Mouse (Mus musculus) liver, embryonic 14.5 days (tissue): ENCODE results near the gene Plpp3. TPM values are rescaled to one million over a fixed set of nuclear protein-coding genes. Genes with fewer than 3 reads are reported as not detected.
A peak's percentile ranks its signal among the peaks of the same experiment; 100 is the strongest.

Source experiments
- ATAC-seq: fragments of 200-750 bp; cut with Nextera tagmentation; 2 replicates; pipeline ENCODE4 v1.8.0; 2017; ENCODE audit warnings: moderate number of reproducible peaks, mild to moderate bottlenecking, moderate library complexity; ENCODE audit not compliant: insufficient read depth
- DNase-seq, 3 experiments: peaks; one replicate each; pipeline ENCODE4 v3.0.0-alpha.2; 2012 to 2013; ENCODE audit warnings: low read depth in 3 of 3, low spot score in 3 of 3
- H3K27ac ChIP-seq: fragments of 300-500 bp; sonication (generic); 2 replicates; pipeline ENCODE4 v1.5.1; 2014; ENCODE audit warnings: moderate library complexity, mild to moderate bottlenecking, control low read depth, inconsistent platforms
- H3K27me3 ChIP-seq: fragments of 300-500 bp; sonication (generic); 2 replicates; pipeline ENCODE4 v1.6.1; 2014; ENCODE audit warnings: mild to moderate bottlenecking, low read length, moderate library complexity; ENCODE audit not compliant: control insufficient read depth, insufficient read depth
- H3K36me3 ChIP-seq: fragments of 300-500 bp; sonication (generic); replicated peaks from 2 replicates; pipeline ENCODE4 v1.6.1; 2014; ENCODE audit warnings: low read depth; ENCODE audit not compliant: control insufficient read depth, insufficient read depth
- H3K4me1 ChIP-seq, 2 experiments: fragments of 200-500 bp in 1 of 2; fragments of 300-500 bp in 1 of 2; sonication (generic) in 1 of 2; replicated peaks; 2 replicates each; pipeline ENCODE4 v1.6.1; 2012 to 2014; ENCODE audit warnings: antibody characterized with exemption in 1 of 2, inconsistent platforms in 1 of 2, low read length in 1 of 2; ENCODE audit not compliant: control insufficient read depth in 2 of 2, insufficient read depth in 2 of 2
- H3K4me2 ChIP-seq: fragments of 300-500 bp; sonication (generic); 2 replicates; pipeline ENCODE4 v1.6.1; 2014; ENCODE audit warnings: low read depth, mild to moderate bottlenecking, control low read depth, moderate library complexity
- H3K4me3 ChIP-seq, 2 experiments: fragments of 200-500 bp in 1 of 2; fragments of 300-500 bp in 1 of 2; sonication (generic) in 1 of 2; 2 replicates each; pipeline ENCODE4 v1.5.1; 2012 to 2014; ENCODE audit warnings: low read depth in 2 of 2, low read length in 2 of 2, mild to moderate bottlenecking in 2 of 2, control low read depth in 1 of 2, inconsistent platforms in 1 of 2, moderate library complexity in 1 of 2; ENCODE audit not compliant: insufficient read depth in 1 of 2
- H3K9ac ChIP-seq: fragments of 300-500 bp; sonication (generic); replicated peaks from 2 replicates; pipeline ENCODE4 v1.6.1; 2014; ENCODE audit warnings: mild to moderate bottlenecking, control low read depth, moderate library complexity
- H3K9me3 ChIP-seq: fragments of 300-500 bp; sonication (generic); 2 replicates; pipeline ENCODE4 v1.6.1; 2016; ENCODE audit warnings: low read length, mixed read lengths; ENCODE audit not compliant: control insufficient read depth
- CTCF ChIP-seq: IDR thresholded peaks from 2 replicates; pipeline ENCODE4 v1.5.1; 2016; ENCODE audit warnings: antibody characterized with exemption, low read depth, control low read depth
- EP300 ChIP-seq: IDR thresholded peaks from 2 replicates; pipeline ENCODE4 v1.6.1; 2016; ENCODE audit warnings: antibody characterized with exemption, low read depth
- WGBS: fragments of 180-500 bp; shearing (Covaris S2); extraction: QIAGEN DNeasy Blood & Tissue Kit; methylation state at CpG from one replicate; pipeline ENCODE4 v1.1.7; 2014; ENCODE audit not compliant: insufficient replicate concordance; 5-methylcytosine and 5-hydroxymethylcytosine counted together
- polyA plus RNA-seq, 2 experiments: library from polyadenylated mRNA; depleted of rRNA in 1 of 2; stranded (reverse) in 1 of 2; unstranded in 1 of 2; fragments of >200 nt; fragmentation: Nextera tagmentation in 1 of 2; extraction: Ambion mirVana in 1 of 2; gene quantifications; 2 replicates each; pipeline versions ENCODE4 v1.2.1 to v1.2.3; 2012 to 2014

Gene Plpp3
- polyA plus RNA-seq, 2 experiments = 5.7 to 7.0 TPM

GRCm38 (mm10) chr4:105121081-105121480 is 36.1 kb upstream of the Plpp3 start:
- Histone ChIP-seq H3K4me2 (no peak overlapping the region), H3K36me3 (no peaks in the 10 kb centered on the region), H3K9me3 (no peaks in the 10 kb centered on the region), H3K4me3 (no peak overlapping the region), H3K9ac (no peak overlapping the region), H3K4me1 (no peaks in the 10 kb centered on the region), H3K27ac (no peak overlapping the region), H3K27me3 (no peaks in the 10 kb centered on the region)
- 51% methylated on average over 6 of the region's 6 CpGs for WGBS
- DNase-seq = no peak
- no peak for ATAC-seq
- TF ChIP-seq CTCF (no peak), EP300 (no peak)

- Histone ChIP-seq H3K4me1 (no peaks in the 10 kb centered on the region), H3K27me3 (no peaks in the 10 kb centered on the region), H3K36me3 (no peaks in the 10 kb centered on the region), H3K27ac (no peak overlapping the region), H3K9me3 (no peaks in the 10 kb centered on the region), H3K4me2 (no peak overlapping the region), H3K9ac (no peak overlapping the region), H3K4me3 (no peak overlapping the region)
- WGBS = 21% methylated on average over 8 of the region's 8 CpGs
- ATAC-seq (no peak), DNase-seq (peak in 1 of 3 experiments; percentile 9)
- TF ChIP-seq EP300 = no peak
- TF ChIP-seq CTCF = peak; percentile 57
Observed at GRCm38 (mm10) chr4:105122429-105122828, 34.7 kb upstream of the Plpp3 start.

- DNase-seq = no peak
- no peak overlapping the region for H3K9ac ChIP-seq
Observed at GRCm38 (mm10) chr4:105129212-105129611, 27.9 kb upstream of the Plpp3 start.

GRCm38 (mm10) chr4:105131756-105132314 is 25.3 kb upstream of the Plpp3 start:
- Histone ChIP-seq H3K9me3 (no peaks in the 10 kb centered on the region), H3K4me1 (no peaks in the 10 kb centered on the region), H3K4me2 (no peak overlapping the region), H3K27ac (no peak overlapping the region), H3K4me3 (no peak overlapping the region), H3K36me3 (no peaks in the 10 kb centered on the region), H3K27me3 (no peaks in the 10 kb centered on the region), H3K9ac (no peak overlapping the region)
- WGBS = 38% methylated on average over 9 of the region's 9 CpGs
- TF ChIP-seq CTCF (no peak), EP300 (no peak)
- no peak for ATAC-seq
- DNase-seq = no peak

More at GRCm38 (mm10) chr4:105129212-105129611, 27.9 kb upstream of the Plpp3 start:
- H3K9me3 ChIP-seq = no peaks in the 10 kb centered on the region
- H3K4me2 ChIP-seq = no peak overlapping the region
- no peak overlapping the region for H3K27ac ChIP-seq
- H3K4me3 ChIP-seq = no peak overlapping the region
- no peaks in the 10 kb centered on the region for H3K27me3 ChIP-seq
- H3K36me3 ChIP-seq = no peaks in the 10 kb centered on the region
- no peaks in the 10 kb centered on the region for H3K4me1 ChIP-seq
- WGBS = 49% methylated on average over 7 of the region's 7 CpGs
- no peak for ATAC-seq
- TF ChIP-seq CTCF = no peak

- DNase-seq (no peak), ATAC-seq (no peak)
- H3K9me3 ChIP-seq = no peaks in the 10 kb centered on the region
- peaks cover 0 to 2% of the 10 kb centered on the region in 2 experiments; a peak in 1 of 4 replicates for H3K4me1 ChIP-seq
- H3K4me3 ChIP-seq = no peak overlapping the region
- 50% methylated on average over 4 of the region's 4 CpGs for WGBS
- no peaks in the 10 kb centered on the region for H3K27me3 ChIP-seq
- no peak overlapping the region for H3K9ac ChIP-seq
- H3K27ac ChIP-seq = no peak overlapping the region
- TF ChIP-seq CTCF (no peak), EP300 (no peak)
- H3K4me2 ChIP-seq = no peak overlapping the region
- H3K36me3 ChIP-seq = no peaks in the 10 kb centered on the region
Observed at GRCm38 (mm10) chr4:105133350-105134050, 23.6 kb upstream of the Plpp3 start.
